Mouse (Mus musculus) midbrain, postnatal 0 days (tissue): ENCODE measurements around the gene Tbx5. TPM values are rescaled to one million over a fixed set of nuclear protein-coding genes. Genes with fewer than 3 reads are reported as not detected.

Source experiments
- ATAC-seq: fragments of 200-750 bp; cut with Nextera tagmentation; 2 replicates; pipeline ENCODE4 v1.8.0; 2017; ENCODE audit warnings: moderate number of reproducible peaks, mild to moderate bottlenecking, moderate TSS enrichment, moderate library complexity; ENCODE audit not compliant: low FRiP score
- DNase-seq: peaks from one replicate; pipeline ENCODE4 v3.0.0-alpha.2; 2015; ENCODE audit warnings: low spot score
- H3K27ac ChIP-seq: fragments of 300-500 bp; sonication (generic); 2 replicates; pipeline ENCODE4 v1.5.1; 2014; ENCODE audit warnings: low read depth, mild to moderate bottlenecking, low read length, mixed read lengths
- H3K27me3 ChIP-seq: fragments of 300-500 bp; sonication (generic); 2 replicates; pipeline ENCODE4 v1.6.1; 2014; ENCODE audit warnings: low read length, control low read depth, mixed read lengths; ENCODE audit not compliant: insufficient read depth
- H3K36me3 ChIP-seq: fragments of 300-500 bp; sonication (generic); 2 replicates; pipeline ENCODE4 v1.6.1; 2014; ENCODE audit warnings: low read length, control low read depth, mixed read lengths; ENCODE audit not compliant: insufficient read depth
- H3K4me1 ChIP-seq: fragments of 300-500 bp; sonication (generic); 2 replicates; pipeline ENCODE4 v1.6.1; 2014; ENCODE audit warnings: mild to moderate bottlenecking, control low read depth, antibody characterized with exemption, low read length, mixed read lengths; ENCODE audit not compliant: insufficient read depth
- H3K4me2 ChIP-seq: fragments of 300-500 bp; sonication (generic); 2 replicates; pipeline ENCODE4 v1.6.1; 2014; ENCODE audit warnings: low read depth, mild to moderate bottlenecking, low read length, mixed read lengths; ENCODE audit not compliant: poor library complexity, severe bottlenecking
- H3K4me3 ChIP-seq: fragments of 300-500 bp; sonication (generic); 2 replicates; pipeline ENCODE4 v1.5.1; 2014; ENCODE audit warnings: low read depth, mild to moderate bottlenecking, low read length, moderate library complexity
- H3K9ac ChIP-seq: fragments of 300-500 bp; sonication (generic); replicated peaks from 2 replicates; pipeline ENCODE4 v1.6.1; 2014; ENCODE audit warnings: mild to moderate bottlenecking, low read length, moderate library complexity, mixed read lengths; ENCODE audit not compliant: poor library complexity, severe bottlenecking
- H3K9me3 ChIP-seq: fragments of 300-500 bp; sonication (generic); 2 replicates; pipeline ENCODE4 v1.6.1; 2016; ENCODE audit warnings: low read length, control low read depth
- CTCF ChIP-seq: IDR thresholded peaks from 2 replicates; pipeline ENCODE4 v1.5.1; 2016; ENCODE audit warnings: antibody characterized with exemption, mild to moderate bottlenecking
- WGBS: fragments of 180-500 bp; shearing (Covaris S2); extraction: QIAGEN DNeasy Blood & Tissue Kit; methylation state at CpG from one replicate; pipeline ENCODE4 v1.1.7; 2014; 5-methylcytosine and 5-hydroxymethylcytosine counted together
- polyA plus RNA-seq: library from polyadenylated mRNA; unstranded; fragments of >200 nt; fragmentation: Nextera tagmentation; extraction: Ambion mirVana; gene quantifications from 2 replicates; pipeline ENCODE4 v1.2.1, GENCODE M21; 2015
- total RNA-seq: library from RNA; depleted of rRNA; stranded (reverse); fragments of >200 nt; gene quantifications from 2 replicates; pipeline ENCODE4 v1.2.3, GENCODE M21; 2014

Gene Tbx5
- total and polyA plus RNA-seq, 2 experiments from 2014 or later = 0.04 TPM; not detected in 1

DNA sequence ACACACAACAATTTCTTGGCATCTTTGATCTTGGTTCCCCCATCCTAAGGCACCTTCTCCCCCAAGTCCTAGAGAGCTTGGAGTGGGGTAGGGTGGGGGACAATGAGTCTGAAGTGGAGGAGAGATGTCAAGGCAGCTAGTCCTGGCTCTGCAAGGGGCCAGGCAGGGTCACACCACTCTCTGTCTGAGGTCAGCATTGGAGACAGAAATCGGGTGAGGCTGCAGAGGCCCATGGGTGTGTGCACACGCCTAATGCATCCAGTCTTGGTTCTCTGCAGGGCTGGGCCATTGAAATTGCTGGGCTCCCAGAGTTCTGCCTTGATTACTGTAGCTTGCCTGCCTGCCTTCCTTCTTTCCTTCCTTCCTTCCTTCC, 1.5 kb downstream of the Tbx5 start:
- no peak for TF ChIP-seq CTCF
- H3K9ac ChIP-seq = no peak overlapping the region
- peaks cover 86% of the 10 kb centered on the region for H3K27me3 ChIP-seq
- no peak for ATAC-seq
- no peak overlapping the region for H3K4me2 ChIP-seq
- H3K4me1 ChIP-seq = no peaks in the 10 kb centered on the region
- H3K9me3 ChIP-seq = no peaks in the 10 kb centered on the region
- WGBS = 0% methylated on average over 2 of the region's 2 CpGs
- no peak overlapping the region for H3K27ac ChIP-seq
- DNase-seq = no peak
- no peaks in the 10 kb centered on the region for H3K36me3 ChIP-seq
- H3K4me3 ChIP-seq = no peak overlapping the region

DNA sequence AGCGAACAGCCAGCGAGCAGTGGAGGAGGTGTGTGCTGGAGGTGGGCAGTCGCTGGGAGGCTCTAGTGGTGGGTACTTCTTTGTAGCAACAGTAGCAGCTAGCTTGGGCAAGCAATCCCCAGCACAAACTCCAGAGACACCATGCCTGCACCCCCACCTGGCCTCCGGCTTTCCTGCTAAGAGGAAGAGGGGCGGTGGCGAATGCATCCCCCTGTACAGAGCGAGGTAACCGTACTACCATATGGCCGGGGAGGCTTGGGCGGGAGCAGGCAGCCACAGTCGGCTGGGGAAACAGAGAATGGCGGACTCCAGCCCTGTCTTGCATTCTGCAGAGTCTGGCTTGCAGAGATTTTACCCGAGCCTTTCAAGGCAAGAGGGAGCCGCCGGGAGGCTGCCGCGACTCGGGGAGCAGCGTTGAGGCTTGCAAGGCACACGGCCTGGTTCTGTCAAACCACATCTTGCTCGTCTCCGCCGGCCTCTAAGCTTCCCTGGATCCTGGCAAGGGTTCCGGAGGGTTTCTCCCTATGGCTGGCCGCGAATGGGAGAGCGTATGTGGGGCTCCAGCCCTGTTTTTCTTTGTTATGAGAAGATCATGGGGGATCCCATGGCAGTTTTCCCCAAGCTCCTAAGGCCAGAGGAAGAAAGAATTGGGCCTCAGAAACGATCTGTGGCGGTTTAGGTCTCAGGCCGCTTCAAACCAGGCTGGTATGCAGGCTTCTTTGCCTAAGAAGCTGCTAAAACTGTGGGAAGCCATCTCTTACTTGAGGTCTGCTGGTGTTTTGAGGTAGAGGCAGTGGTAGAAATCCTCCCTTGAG, 2.8 kb downstream of the Tbx5 start:
- WGBS = under 1% methylated on average over 30 of the region's 30 CpGs
- DNase-seq = no peak
- no peak for ATAC-seq

DNA sequence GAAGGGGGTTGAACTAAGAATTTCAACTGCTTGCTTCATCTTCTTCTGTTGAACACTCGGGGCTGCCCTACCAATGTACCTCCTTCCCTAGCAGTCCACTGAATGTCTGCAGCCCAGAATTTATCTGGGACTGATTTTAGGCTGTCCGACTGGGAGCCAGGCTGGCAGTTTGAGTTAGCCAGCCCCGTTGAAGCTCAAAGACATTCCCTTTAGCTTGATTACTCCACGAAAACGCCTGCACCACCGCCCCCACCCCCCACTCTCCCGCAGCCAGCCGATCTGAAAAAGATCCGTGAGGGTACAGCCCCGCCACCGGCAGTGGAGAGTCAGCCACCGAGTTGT, 3.4 kb downstream of the Tbx5 start:
- H3K4me3 ChIP-seq = no peak overlapping the region
- no peak for DNase-seq
- H3K36me3 ChIP-seq = no peaks in the 10 kb centered on the region
- H3K27ac ChIP-seq = no peak overlapping the region
- WGBS = 1% methylated on average over 12 of the region's 12 CpGs
- no peak for TF ChIP-seq CTCF
- no peak overlapping the region for H3K4me2 ChIP-seq
- H3K4me1 ChIP-seq = no peaks in the 10 kb centered on the region
- no peaks in the 10 kb centered on the region for H3K9me3 ChIP-seq
- peaks cover 84% of the 10 kb centered on the region for H3K27me3 ChIP-seq
- ATAC-seq = no peak
- no peak overlapping the region for H3K9ac ChIP-seq

More for the DNA sequence above, 2.8 kb downstream of the Tbx5 start:
- H3K4me2 ChIP-seq = no peak overlapping the region
- H3K36me3 ChIP-seq = no peaks in the 10 kb centered on the region
- peaks cover 88% of the 10 kb centered on the region for H3K27me3 ChIP-seq
- no peak for TF ChIP-seq CTCF
- no peaks in the 10 kb centered on the region for H3K9me3 ChIP-seq
- H3K4me1 ChIP-seq = no peaks in the 10 kb centered on the region
- H3K27ac ChIP-seq = no peak overlapping the region
- H3K9ac ChIP-seq = no peak overlapping the region
- H3K4me3 ChIP-seq = no peak overlapping the region

DNA sequence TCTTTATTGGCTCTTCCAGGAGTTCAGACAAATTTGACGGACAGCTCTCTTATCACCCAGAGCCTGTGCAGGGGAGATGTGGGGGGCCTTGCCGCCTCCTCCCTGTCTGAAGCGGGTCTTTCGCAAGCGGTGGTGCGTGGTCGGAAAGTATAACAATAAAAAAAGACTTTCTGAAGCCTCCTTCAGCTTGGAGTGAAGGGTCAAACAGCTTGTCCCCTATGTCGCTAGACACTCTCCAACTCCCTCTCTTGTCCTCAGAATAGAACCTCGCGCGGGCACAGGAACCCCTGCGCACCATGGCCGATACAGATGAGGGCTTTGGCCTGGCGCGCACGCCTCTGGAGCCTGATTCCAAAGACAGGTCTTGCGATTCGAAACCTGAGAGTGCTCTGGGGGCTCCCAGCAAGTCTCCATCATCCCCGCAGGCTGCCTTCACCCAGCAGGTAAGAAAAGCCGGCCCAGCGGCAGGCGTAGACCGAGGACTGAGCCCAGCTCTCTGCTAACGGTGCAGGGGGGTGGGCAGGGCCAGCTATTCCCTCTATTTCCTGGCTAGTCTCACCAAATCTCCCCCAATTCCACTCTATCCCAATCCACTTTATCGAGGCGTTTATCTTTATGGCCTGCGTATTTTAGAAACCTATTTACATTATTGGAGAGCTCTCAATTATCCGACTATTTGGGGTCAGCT, 4.3 kb downstream of the Tbx5 start:
- Histone ChIP-seq H3K36me3 (no peaks in the 10 kb centered on the region), H3K27me3 (peaks cover 83% of the 10 kb centered on the region), H3K9me3 (no peaks in the 10 kb centered on the region), H3K4me1 (no peaks in the 10 kb centered on the region), H3K9ac (no peak overlapping the region), H3K4me3 (no peak overlapping the region), H3K4me2 (no peak overlapping the region), H3K27ac (no peak overlapping the region)
- no peak for DNase-seq
- ATAC-seq = no peak
- TF ChIP-seq CTCF = no peak
- WGBS = under 1% methylated on average over 28 of the region's 28 CpGs

DNA sequence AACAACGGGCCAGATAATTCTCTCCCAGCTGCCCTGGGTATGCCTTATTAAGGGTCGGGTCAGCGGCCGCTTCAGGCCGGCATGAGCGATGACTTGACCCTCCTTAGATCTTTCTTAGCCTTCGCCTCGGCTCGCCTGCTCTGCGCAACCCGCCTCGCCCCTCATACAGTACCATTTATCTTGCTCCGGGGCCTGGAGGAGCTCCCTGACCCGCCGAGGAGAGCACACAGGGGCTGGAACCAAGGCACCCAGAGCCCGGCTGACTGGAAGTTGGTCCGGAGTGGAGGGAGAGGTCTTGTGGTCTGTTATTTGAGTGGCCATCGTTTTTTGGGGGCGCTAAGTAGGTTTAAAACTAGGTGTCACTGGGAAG, 4.8 kb downstream of the Tbx5 start:
- ATAC-seq (no peak), DNase-seq (no peak)
- WGBS = under 1% methylated on average over 19 of the region's 19 CpGs
- Histone ChIP-seq H3K9me3 (no peaks in the 10 kb centered on the region), H3K27ac (no peak overlapping the region), H3K4me1 (no peaks in the 10 kb centered on the region), H3K4me2 (no peak overlapping the region), H3K36me3 (no peaks in the 10 kb centered on the region), H3K9ac (no peak overlapping the region), H3K4me3 (no peak overlapping the region), H3K27me3 (peaks cover 83% of the 10 kb centered on the region)
- no peak for TF ChIP-seq CTCF

DNA sequence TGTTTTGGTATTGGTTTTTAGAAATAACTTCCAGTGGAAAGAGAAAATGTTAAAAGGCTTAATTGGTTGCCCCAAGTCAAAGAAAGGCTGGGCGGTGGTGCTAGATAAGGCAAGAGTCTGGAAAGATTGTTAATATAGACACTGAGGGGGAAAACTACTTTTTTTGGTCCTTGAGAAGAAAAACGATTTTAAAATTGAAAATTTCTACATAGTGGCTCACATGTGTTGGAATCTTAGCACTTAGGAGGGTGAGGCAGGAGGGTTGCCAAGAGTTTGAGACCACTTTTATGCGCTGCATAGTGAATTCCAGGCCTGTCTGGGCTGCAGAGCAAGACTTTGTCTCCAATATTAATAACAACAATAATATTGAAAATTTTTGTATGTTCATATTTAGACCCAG, 5.4 kb downstream of the Tbx5 start:
- H3K4me1 ChIP-seq = no peaks in the 10 kb centered on the region
- no peaks in the 10 kb centered on the region for H3K36me3 ChIP-seq
- H3K9me3 ChIP-seq = no peaks in the 10 kb centered on the region
- ATAC-seq = no peak
- WGBS = 7% methylated on average over 3 of the region's 3 CpGs
- DNase-seq = no peak
- H3K4me2 ChIP-seq = no peak overlapping the region
- H3K27me3 ChIP-seq = peaks cover 84% of the 10 kb centered on the region
- H3K27ac ChIP-seq = no peak overlapping the region
- H3K9ac ChIP-seq = no peak overlapping the region
- TF ChIP-seq CTCF = no peak
- no peak overlapping the region for H3K4me3 ChIP-seq
